Mouse (Mus musculus): ENCODE measurements around the gene Nwd1. TPM values are rescaled to one million over a fixed set of nuclear protein-coding genes. Genes with fewer than 3 reads are reported as not detected.
"Not testable (repeated sequence)": the region's sequence is repeated elsewhere in the genome, so short reads cannot be mapped to it uniquely, and the experiment has no call there.

Gene Nwd1
- total and polyA plus RNA-seq, 2 experiments from 2014 or later = 2.6 to 36.3 TPM

DNA sequence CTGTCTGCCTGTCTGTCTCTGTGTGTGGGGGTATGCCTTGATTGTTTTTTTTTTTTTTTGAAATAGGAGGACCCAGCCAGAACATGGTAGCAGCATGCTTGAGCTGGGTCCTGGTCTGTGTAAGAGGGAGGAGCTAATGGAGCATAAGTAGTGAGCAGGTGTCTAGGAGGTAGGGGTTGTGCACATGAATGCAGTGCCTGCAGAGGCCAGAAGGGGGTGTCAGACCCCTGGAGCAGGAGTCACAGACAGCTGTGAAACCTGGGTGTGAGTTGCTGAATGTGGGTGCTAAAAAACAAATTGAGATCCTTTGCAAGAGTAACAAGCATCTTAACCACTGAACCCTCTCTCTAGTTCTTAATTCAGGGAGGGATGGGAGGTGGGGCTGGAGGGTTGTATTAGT lies 22.4 kb downstream of the Nwd1 start:
- Histone ChIP-seq H3K4me1 (ENCODE audit: insufficient read depth, low read length) (no peaks in the 10 kb centered on the region), H3K27me3 (ENCODE audit: insufficient read depth, low read length) (no peaks in the 10 kb centered on the region), H3K36me3 (ENCODE audit: insufficient read depth, low read length) (no peaks in the 10 kb centered on the region), H3K9me3 (ENCODE audit: low read length) (no peaks in the 10 kb centered on the region), H3K4me2 (ENCODE audit: low read depth, low read length, poor library complexity, severe bottlenecking) (no peak overlapping the region), H3K27ac (ENCODE audit: low read depth, low read length) (no peak overlapping the region), H3K4me3 (ENCODE audit: low read depth, low read length) (no peak overlapping the region), H3K9ac (replicated peaks; ENCODE audit: low read length, poor library complexity, severe bottlenecking) (no peak overlapping the region)
- ATAC-seq (ENCODE audit: low FRiP score) (no peak), DNase-seq (ENCODE audit: low spot score) (no peak)
- no peak for TF ChIP-seq CTCF (IDR thresholded peaks at IDR 0.05)

DNA sequence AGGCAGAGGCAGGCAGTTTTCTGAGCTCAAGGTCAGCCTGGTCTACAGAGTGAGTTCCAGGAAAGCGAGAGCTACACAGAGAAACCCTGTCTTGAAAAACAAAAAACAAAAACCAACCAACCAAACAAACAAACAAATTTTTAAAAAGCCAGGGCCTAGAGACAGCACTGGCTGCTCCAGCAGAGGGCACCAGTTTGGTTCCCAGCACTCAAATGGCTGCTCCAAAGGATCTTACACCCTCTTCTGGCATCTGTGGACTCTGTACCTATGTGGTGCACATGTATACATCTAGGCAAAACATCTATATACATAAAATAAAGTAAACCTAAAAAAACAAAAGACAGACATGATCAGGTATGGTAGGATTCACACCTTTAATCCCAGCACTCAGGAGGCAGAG lies 26.3 kb downstream of the Nwd1 start:
- H3K9ac ChIP-seq (replicated peaks; ENCODE audit: low read length, poor library complexity, severe bottlenecking) = no peak overlapping the region
- no peaks in the 10 kb centered on the region for H3K27me3 ChIP-seq (ENCODE audit: insufficient read depth, low read length)
- ATAC-seq (ENCODE audit: low FRiP score) = no peak
- no peak for DNase-seq (ENCODE audit: low spot score)
- peak; percentile 14; the same call in 1 of the 2 replicates for TF ChIP-seq CTCF (IDR thresholded peaks at IDR 0.05)
- no peak overlapping the region for H3K4me2 ChIP-seq (ENCODE audit: low read depth, low read length, poor library complexity, severe bottlenecking)
- no peak overlapping the region for H3K4me3 ChIP-seq (ENCODE audit: low read depth, low read length)
- WGBS = 86% methylated on average over 1 of the region's 1 CpGs
- H3K27ac ChIP-seq (ENCODE audit: low read depth, low read length) = no peak overlapping the region
- no peaks in the 10 kb centered on the region for H3K36me3 ChIP-seq (ENCODE audit: insufficient read depth, low read length)
- H3K9me3 ChIP-seq (ENCODE audit: low read length) = no peaks in the 10 kb centered on the region
- H3K4me1 ChIP-seq (ENCODE audit: insufficient read depth, low read length) = no peaks in the 10 kb centered on the region

- Histone ChIP-seq H3K4me2 (ENCODE audit: low read depth, low read length, poor library complexity, severe bottlenecking) (no peak overlapping the region), H3K4me3 (ENCODE audit: low read depth, low read length) (no peak overlapping the region), H3K9me3 (ENCODE audit: low read length) (no peaks in the 10 kb centered on the region), H3K27ac (ENCODE audit: low read depth, low read length) (no peak overlapping the region), H3K27me3 (ENCODE audit: insufficient read depth, low read length) (no peaks in the 10 kb centered on the region), H3K9ac (replicated peaks; ENCODE audit: low read length, poor library complexity, severe bottlenecking) (no peak overlapping the region), H3K4me1 (ENCODE audit: insufficient read depth, low read length) (no peaks in the 10 kb centered on the region), H3K36me3 (ENCODE audit: insufficient read depth, low read length) (no peaks in the 10 kb centered on the region)
- ATAC-seq (ENCODE audit: low FRiP score) (no peak), DNase-seq (ENCODE audit: low spot score) (no peak)
- 74% methylated on average over 2 of the region's 2 CpGs for WGBS
- peak; percentile 31; the same call in 1 of the 2 replicates for TF ChIP-seq CTCF (IDR thresholded peaks at IDR 0.05)
These were observed 27.7 kb downstream of the Nwd1 start for GRCm38 (mm10) chr8:72674184-72674583.

GRCm38 (mm10) chr8:72676436-72676835 lies 29.9 kb downstream of the Nwd1 start:
- Histone ChIP-seq H3K27me3 (ENCODE audit: insufficient read depth, low read length) (no peaks in the 10 kb centered on the region), H3K4me3 (ENCODE audit: low read depth, low read length) (no peak overlapping the region), H3K27ac (ENCODE audit: low read depth, low read length) (no peak overlapping the region), H3K4me2 (ENCODE audit: low read depth, low read length, poor library complexity, severe bottlenecking) (no peak overlapping the region), H3K9me3 (ENCODE audit: low read length) (no peaks in the 10 kb centered on the region), H3K9ac (replicated peaks; ENCODE audit: low read length, poor library complexity, severe bottlenecking) (no peak overlapping the region), H3K36me3 (ENCODE audit: insufficient read depth, low read length) (no peaks in the 10 kb centered on the region), H3K4me1 (ENCODE audit: insufficient read depth, low read length) (no peaks in the 10 kb centered on the region)
- 59% methylated on average over 4 of the region's 4 CpGs for WGBS
- no peak for TF ChIP-seq CTCF (IDR thresholded peaks at IDR 0.05)
- ATAC-seq (ENCODE audit: low FRiP score) (no peak), DNase-seq (ENCODE audit: low spot score) (no peak)

- not testable (repeated sequence) for H3K27ac ChIP-seq (ENCODE audit: low read depth, low read length); H3K9ac ChIP-seq (replicated peaks; ENCODE audit: low read length, poor library complexity, severe bottlenecking); DNase-seq (ENCODE audit: low spot score); H3K4me1 ChIP-seq (ENCODE audit: insufficient read depth, low read length); H3K36me3 ChIP-seq (ENCODE audit: insufficient read depth, low read length); H3K4me3 ChIP-seq (ENCODE audit: low read depth, low read length); H3K9me3 ChIP-seq (ENCODE audit: low read length); H3K4me2 ChIP-seq (ENCODE audit: low read depth, low read length, poor library complexity, severe bottlenecking); H3K27me3 ChIP-seq (ENCODE audit: insufficient read depth, low read length); ATAC-seq (ENCODE audit: low FRiP score)
- 43% methylated on average over 2 of the region's 2 CpGs for WGBS
These were observed 30.3 kb downstream of the Nwd1 start for GRCm38 (mm10) chr8:72676844-72677243.

DNA sequence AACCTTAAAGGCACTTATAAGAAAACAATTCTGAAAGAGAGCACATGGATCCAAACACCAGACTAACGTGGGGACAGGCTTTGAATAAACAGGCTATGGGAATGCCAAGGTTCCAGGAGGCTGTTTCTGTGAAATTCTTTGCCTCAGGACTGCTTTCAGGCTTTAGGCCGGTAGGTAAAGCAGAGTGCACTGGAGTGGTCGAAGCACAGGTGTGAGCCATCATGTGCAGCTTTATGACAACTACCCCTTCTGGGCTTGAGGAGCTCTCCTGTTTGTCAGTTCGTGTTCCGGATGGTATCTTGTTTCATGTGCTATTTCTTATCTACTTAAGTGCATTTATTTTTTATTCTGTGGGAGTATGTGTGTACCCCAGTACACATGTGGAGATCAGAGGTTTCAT lies 30.8 kb downstream of the Nwd1 start:
- Histone ChIP-seq H3K36me3 (ENCODE audit: insufficient read depth, low read length) (no peaks in the 10 kb centered on the region), H3K4me1 (ENCODE audit: insufficient read depth, low read length) (no peaks in the 10 kb centered on the region), H3K4me2 (ENCODE audit: low read depth, low read length, poor library complexity, severe bottlenecking) (no peak overlapping the region), H3K27ac (ENCODE audit: low read depth, low read length) (no peak overlapping the region), H3K9me3 (ENCODE audit: low read length) (no peaks in the 10 kb centered on the region), H3K27me3 (ENCODE audit: insufficient read depth, low read length) (no peaks in the 10 kb centered on the region), H3K9ac (replicated peaks; ENCODE audit: low read length, poor library complexity, severe bottlenecking) (no peak overlapping the region), H3K4me3 (ENCODE audit: low read depth, low read length) (no peak overlapping the region)
- WGBS = 73% methylated on average over 5 of the region's 5 CpGs
- ATAC-seq (ENCODE audit: low FRiP score) (no peak), DNase-seq (ENCODE audit: low spot score) (no peak)
- no peak for TF ChIP-seq CTCF (IDR thresholded peaks at IDR 0.05)
